Mouse (Mus musculus) cerebral cortex, adult 2 months (tissue): ENCODE results near the gene Ormdl2.

Experiments
- WGBS: fragments of 180-500 bp; shearing (Covaris S2); methylation state at CpG from one replicate; pipeline ENCODE4 v1.1.7; 2018; 5-methylcytosine and 5-hydroxymethylcytosine counted together

The Ormdl2 gene

DNA sequence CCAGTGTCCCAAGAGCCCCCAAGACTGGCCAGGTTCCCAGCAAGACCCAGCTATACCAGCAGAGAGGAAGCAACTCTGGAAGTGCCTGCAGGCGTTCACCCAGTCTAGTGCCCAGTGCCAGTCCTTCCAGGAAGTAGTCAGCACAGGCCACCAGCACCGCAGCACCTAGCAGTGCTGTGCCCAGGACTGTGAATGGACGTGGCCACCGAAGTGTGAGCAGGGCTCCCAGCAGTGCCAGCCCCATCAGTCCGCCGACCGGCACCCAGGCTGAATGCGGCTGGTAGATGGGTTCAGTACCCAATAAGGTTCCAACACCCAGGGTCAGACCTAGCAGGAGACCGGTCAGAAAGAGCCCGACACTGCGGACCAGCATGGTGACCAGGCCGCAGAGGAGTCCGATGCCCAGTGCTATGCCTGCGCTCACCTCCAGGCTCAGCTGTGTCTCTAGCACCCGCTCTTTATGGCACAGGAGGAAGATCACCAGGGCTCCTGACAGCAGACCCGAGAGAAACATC lies 19.4 kb downstream of the Ormdl2 start:
- 92% methylated on average over 16 of the region's 16 CpGs for WGBS

DNA sequence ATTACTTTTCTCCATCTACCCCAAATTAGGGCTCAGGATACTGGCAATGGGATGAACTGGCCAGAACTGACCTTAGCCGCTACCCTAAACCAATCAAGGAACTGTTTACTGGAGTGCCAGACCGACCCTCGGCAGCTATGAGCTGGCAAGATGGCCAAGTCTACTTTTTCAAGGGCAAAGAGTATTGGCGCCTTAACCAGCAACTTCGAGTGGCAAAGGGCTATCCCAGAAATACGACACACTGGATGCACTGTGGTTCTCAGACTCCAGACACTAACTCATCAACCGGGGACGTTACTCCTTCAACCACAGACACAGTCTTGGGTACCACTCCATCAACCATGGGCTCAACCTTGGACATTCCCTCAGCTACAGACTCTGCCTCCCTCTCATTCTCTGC lies 22.8 kb downstream of the Ormdl2 start:
- 95% methylated on average over 8 of the region's 8 CpGs for WGBS

DNA sequence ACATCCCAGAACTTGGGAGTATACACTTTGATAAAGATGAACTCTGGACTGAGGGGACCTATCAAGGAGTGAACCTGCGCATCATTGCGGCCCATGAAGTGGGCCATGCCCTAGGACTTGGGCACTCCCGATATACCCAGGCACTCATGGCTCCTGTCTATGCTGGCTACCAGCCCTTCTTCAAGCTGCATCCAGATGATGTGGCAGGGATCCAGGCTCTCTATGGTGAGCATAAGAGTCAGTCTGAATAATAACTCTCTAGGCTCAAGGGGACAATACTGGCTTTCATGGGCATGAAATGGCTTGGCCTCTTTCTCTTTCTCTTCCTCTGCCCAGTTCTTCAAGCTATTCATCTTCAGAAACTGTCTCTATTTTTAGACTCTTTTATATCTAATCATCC lies 25.9 kb downstream of the Ormdl2 start:
- 78% methylated on average over 3 of the region's 3 CpGs for WGBS

- whole genome bisulfite sequencing: 94% methylated on average over 5 of the region's 5 CpGs
Observed at GRCm38 (mm10) chr10:128794391-128794790, 27.1 kb downstream of the Ormdl2 start.

DNA sequence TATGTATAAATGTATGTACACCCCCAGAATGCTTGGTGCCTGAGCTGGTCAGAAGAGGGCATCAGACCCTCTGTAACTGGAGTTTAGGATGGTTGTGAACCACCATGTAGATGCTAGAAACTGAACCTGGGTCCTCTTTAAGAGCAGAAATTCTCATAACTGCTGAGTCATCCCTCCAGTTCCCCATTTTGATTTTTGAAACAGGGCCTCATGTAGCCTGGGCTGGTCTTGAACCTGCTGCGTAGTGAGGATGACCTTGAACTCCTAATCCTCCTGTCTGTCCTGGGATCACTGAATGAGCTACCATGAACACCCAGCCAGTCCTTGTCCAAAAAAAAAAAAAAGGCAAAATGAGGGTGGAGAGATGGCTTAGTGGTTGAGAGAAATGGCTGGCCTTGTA lies 28.2 kb downstream of the Ormdl2 start:
- WGBS: 94% methylated on average over 1 of the region's 1 CpGs

- WGBS: 83% methylated on average over 7 of the region's 7 CpGs
Observed at GRCm38 (mm10) chr10:128790398-128791124, 30.9 kb downstream of the Ormdl2 start, which contains the start of gene Mmp19. Mmp19 (plus strand) TSS chr10:128790910.

DNA sequence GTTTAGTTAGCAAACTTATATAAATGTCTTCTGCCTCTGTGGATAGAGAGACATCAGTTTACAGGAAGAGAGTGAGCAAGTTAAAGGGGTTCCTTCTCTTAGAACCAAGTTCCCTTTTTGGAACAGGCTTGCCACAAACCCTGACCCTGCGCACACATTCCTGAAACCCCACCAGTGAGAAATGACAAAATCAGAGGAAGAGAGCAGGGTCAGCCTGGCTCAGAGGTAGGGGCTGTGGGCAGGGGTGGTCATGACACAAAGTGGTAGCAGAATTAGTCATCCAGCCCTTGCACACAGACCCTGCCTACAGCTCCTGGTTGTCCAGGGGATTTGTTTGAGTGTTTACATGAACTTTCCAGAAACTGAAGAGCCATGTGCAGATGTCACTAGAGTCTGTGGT lies 41.2 kb downstream of the Ormdl2 start:
- 100% methylated on average over 1 of the region's 1 CpGs for WGBS

GRCm38 (mm10) chr10:128779011-128779795 lies 42.2 kb downstream of the Ormdl2 start:
- 41% methylated on average over 8 of the region's 8 CpGs for WGBS

- WGBS: 94% methylated on average over 2 of the region's 2 CpGs
Observed at GRCm38 (mm10) chr10:128778441-128778840, 43.0 kb downstream of the Ormdl2 start.

DNA sequence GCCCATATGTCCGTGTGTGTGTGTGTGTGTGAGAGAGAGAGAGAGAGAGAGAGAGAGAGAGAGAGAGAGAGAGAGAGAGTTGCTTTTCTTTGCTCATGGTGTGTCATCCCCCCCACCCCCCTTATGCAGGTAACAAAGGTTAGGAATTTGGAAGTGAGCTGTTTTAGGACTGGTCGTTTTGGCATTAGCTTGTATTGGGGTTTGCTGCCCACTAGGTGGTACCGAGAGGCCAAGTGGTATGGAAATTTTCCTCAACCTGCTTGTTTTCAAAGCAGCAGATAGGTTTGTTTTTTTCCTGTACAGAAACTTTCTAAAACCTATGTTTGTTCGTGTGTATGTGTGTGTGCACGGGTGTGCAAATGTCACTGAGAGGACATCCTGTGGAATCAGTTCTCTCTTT lies 47.8 kb downstream of the Ormdl2 start:
- WGBS: 31% methylated on average over 5 of the region's 5 CpGs

DNA sequence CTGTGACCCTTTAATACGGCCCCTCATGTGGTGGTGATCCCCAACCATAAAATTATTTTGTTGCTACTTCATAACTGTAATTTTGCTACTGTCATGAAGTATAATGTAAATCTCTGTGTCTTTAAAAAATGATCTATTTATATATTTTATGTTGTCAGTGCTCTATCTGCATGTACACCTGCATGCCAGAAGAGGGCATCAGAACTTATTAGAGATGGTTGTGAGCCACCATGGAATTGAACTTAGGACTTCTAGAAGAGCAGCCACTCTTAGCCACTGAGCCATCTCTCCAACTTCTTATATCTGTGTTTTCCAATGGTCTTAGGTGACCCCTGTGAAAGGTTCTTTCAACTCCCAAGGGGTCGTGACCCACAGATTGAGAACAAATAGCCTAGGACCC lies 48.5 kb downstream of the Ormdl2 start:
- WGBS: 89% methylated on average over 2 of the region's 2 CpGs
